Mouse (Mus musculus) forebrain, embryonic 15.5 days (tissue): ENCODE results near the gene Tmco4. TPM values are rescaled to one million over a fixed set of nuclear protein-coding genes. Genes with fewer than 3 reads are reported as not detected.

ENCODE experiments used
- polyA plus RNA-seq: library from polyadenylated mRNA; unstranded; fragments of >200 nt; fragmentation: Nextera tagmentation; extraction: Ambion mirVana; gene quantifications from 2 replicates; pipeline ENCODE4 v1.2.1, GENCODE M21; 2015

The Tmco4 gene
- polyA plus RNA-seq, 1 experiment from 2014 or later: 0.98 TPM

Other genes starting within 250 kb of the Tmco4 start
- 0.34 TPM in 1 of 2 replicates, not detected in the other for gene Pla2g2c, start 248.1 kb upstream of the Tmco4 start, polyA plus RNA-seq
- gene Ubxn10, start 235.7 kb upstream of the Tmco4 start, polyA plus RNA-seq: 2.0 and 3.2 TPM in 2 replicates
- gene Pla2g2f, start 215.3 kb upstream of the Tmco4 start, polyA plus RNA-seq: 0.08 TPM in 1 of 2 replicates, not detected in the other
- gene Pla2g2d, start 197.2 kb upstream of the Tmco4 start, polyA plus RNA-seq: not detected in 2 replicates
- 0.45 and 0.76 TPM in 2 replicates for gene Pla2g5, start 109.4 kb upstream of the Tmco4 start, polyA plus RNA-seq
- not detected in 2 replicates for gene Gm13030, start 98.9 kb upstream of the Tmco4 start, polyA plus RNA-seq
- not detected in 2 replicates for gene Pla2g2e, start 94.9 kb upstream of the Tmco4 start, polyA plus RNA-seq
- gene Otud3, start 58.9 kb upstream of the Tmco4 start, polyA plus RNA-seq: 2.7 and 3.4 TPM in 2 replicates
- gene Rnf186, start 5.8 kb upstream of the Tmco4 start, polyA plus RNA-seq: not detected in 2 replicates
- gene Htr6, start 102.7 kb downstream of the Tmco4 start, polyA plus RNA-seq: 0.28 and 0.37 TPM in 2 replicates
- 23.5 and 24.6 TPM in 2 replicates for gene Nbl1, start 120.1 kb downstream of the Tmco4 start, polyA plus RNA-seq
- gene Minos1, start 158.2 kb downstream of the Tmco4 start, polyA plus RNA-seq: 390 and 438 TPM in 2 replicates
- 312 and 323 TPM in 2 replicates for gene Capzb, start 220.0 kb downstream of the Tmco4 start, polyA plus RNA-seq